Mouse (Mus musculus) macrophage (primary cell): ENCODE measurements around the gene 6030468B19Rik. TPM values are rescaled to one million over a fixed set of nuclear protein-coding genes. Genes with fewer than 3 reads are reported as not detected.
"Not testable (repeated sequence)": the region's sequence is repeated elsewhere in the genome, so short reads cannot be mapped to it uniquely, and the experiment has no call there.

Experiments used
- H3K27ac ChIP-seq: fragments of 350-480 bp; formaldehyde crosslinking; 2 replicates; pipeline ENCODE4 v1.9.0; 2021
- H3K36me3 ChIP-seq: fragments of 350-480 bp; formaldehyde crosslinking; 2 replicates; pipeline ENCODE4 v1.9.0; 2021; ENCODE audit errors: inconsistent target
- H3K4me3 ChIP-seq: fragments of 350-480 bp; formaldehyde crosslinking; 2 replicates; pipeline ENCODE4 v1.9.0; 2021; ENCODE audit errors: inconsistent target
- H3K79me2 ChIP-seq: fragments of 350-480 bp; formaldehyde crosslinking; 2 replicates; pipeline ENCODE4 v1.9.0; 2021; ENCODE audit errors: inconsistent target
- WGBS: methylation state at CpG from one replicate; pipeline ENCODE4 v1.1.7; 2026; ENCODE audit warnings: inconsistent platforms; ENCODE audit not compliant: missing documents; 5-methylcytosine and 5-hydroxymethylcytosine counted together
- polyA plus RNA-seq: library from polyadenylated mRNA; stranded (reverse); fragments of 250-400 nt; gene quantifications from 3 replicates; pipeline ENCODE4 v1.2.4, GENCODE M21; 2018; ENCODE audit warnings: inconsistent platforms

The 6030468B19Rik gene
- polyA plus RNA-seq, 1 experiment from 2014 or later, result not detected

GRCm38 (mm10) chr11:117824060-117824969, 26.9 kb downstream of the 6030468B19Rik start:
- Histone ChIP-seq H3K36me3 (peaks cover 1% of the 10 kb centered on the region; the same call in 1 of the 2 replicates), H3K27ac (peak overlapping the region; percentile 87), H3K4me3 (peak overlapping the region; percentile 67), H3K79me2 (peaks cover 57% of the 10 kb centered on the region)
- 22% methylated on average over 23 of the region's 23 CpGs for WGBS

- under 1% methylated on average over 33 of the region's 34 CpGs for WGBS
- Histone ChIP-seq H3K36me3 (no peaks in the 10 kb centered on the region), H3K79me2 (peaks cover 45% of the 10 kb centered on the region), H3K4me3 (peak within 1 kb of the TSS; percentile 67), H3K27ac (peak within 1 kb of the TSS; percentile 87)
Observed at GRCm38 (mm10) chr11:117825333-117826101, 28.1 kb downstream of the 6030468B19Rik start, which contains the start of the genes Afmid and Tk1. TSS of gene Afmid (plus strand) at chr11:117825924. TSS of gene Tk1 (minus strand) at chr11:117826092.

GRCm38 (mm10) chr11:117826164-117826563, 28.7 kb downstream of the 6030468B19Rik start:
- Histone ChIP-seq H3K4me3 (peak overlapping the region; percentile 67), H3K79me2 (peaks cover 38% of the 10 kb centered on the region)
- 73% methylated on average over 5 of the region's 5 CpGs for WGBS

GRCm38 (mm10) chr11:117826916-117827315, 29.5 kb downstream of the 6030468B19Rik start:
- no peak overlapping the region for H3K4me3 ChIP-seq
- H3K79me2 ChIP-seq, result peaks cover 31% of the 10 kb centered on the region
- 84% methylated on average over 7 of the region's 8 CpGs for WGBS
- H3K36me3 ChIP-seq, result no peaks in the 10 kb centered on the region
- no peak overlapping the region for H3K27ac ChIP-seq

More at GRCm38 (mm10) chr11:117826164-117826563, 28.7 kb downstream of the 6030468B19Rik start:
- Histone ChIP-seq H3K27ac (peak overlapping the region; percentile 87), H3K36me3 (no peaks in the 10 kb centered on the region)

GRCm38 (mm10) chr11:117827386-117827785, 29.9 kb downstream of the 6030468B19Rik start:
- 65% methylated on average over 3 of the region's 3 CpGs for WGBS
- Histone ChIP-seq H3K27ac (peak overlapping the region; percentile 80), H3K79me2 (peaks cover 26% of the 10 kb centered on the region), H3K4me3 (no peak overlapping the region), H3K36me3 (no peaks in the 10 kb centered on the region)

GRCm38 (mm10) chr11:117828149-117828887, 30.9 kb downstream of the 6030468B19Rik start:
- no peak overlapping the region for H3K4me3 ChIP-seq
- H3K27ac ChIP-seq, result peak overlapping the region; percentile 80
- WGBS, result 32% methylated on average over 16 of the region's 18 CpGs
- H3K79me2 ChIP-seq, result peaks cover 17% of the 10 kb centered on the region
- no peaks in the 10 kb centered on the region for H3K36me3 ChIP-seq

- Histone ChIP-seq H3K4me3 (no peak overlapping the region), H3K27ac (peak overlapping the region; percentile 80), H3K79me2 (peaks cover 10% of the 10 kb centered on the region), H3K36me3 (no peaks in the 10 kb centered on the region)
- WGBS, result 39% methylated on average over 9 of the region's 9 CpGs
Observed at GRCm38 (mm10) chr11:117828888-117829604, 31.6 kb downstream of the 6030468B19Rik start.

- Histone ChIP-seq H3K79me2 (peaks cover 6% of the 10 kb centered on the region), H3K4me3 (no peak overlapping the region), H3K27ac (peak overlapping the region; percentile 80), H3K36me3 (no peaks in the 10 kb centered on the region)
- 44% methylated on average over 2 of the region's 2 CpGs for WGBS
Observed at GRCm38 (mm10) chr11:117829671-117830215, 32.3 kb downstream of the 6030468B19Rik start.

- no peak overlapping the region for H3K4me3 ChIP-seq
- peak overlapping the region; percentile 80 for H3K27ac ChIP-seq
- WGBS, result 40% methylated on average over 9 of the region's 9 CpGs
- no peaks in the 10 kb centered on the region; the same call in 1 of the 2 replicates for H3K79me2 ChIP-seq
- H3K36me3 ChIP-seq, result no peaks in the 10 kb centered on the region
Observed at GRCm38 (mm10) chr11:117830401-117830800, 32.9 kb downstream of the 6030468B19Rik start.

- Histone ChIP-seq H3K27ac (peak overlapping the region; percentile 56), H3K79me2 (no peaks in the 10 kb centered on the region), H3K36me3 (no peaks in the 10 kb centered on the region), H3K4me3 (peak overlapping the region; percentile 41)
- 6% methylated on average over 28 of the region's 28 CpGs for WGBS
Observed at GRCm38 (mm10) chr11:117832086-117832969, 34.9 kb downstream of the 6030468B19Rik start.

GRCm38 (mm10) chr11:117833509-117833908, 36.0 kb downstream of the 6030468B19Rik start:
- not testable (repeated sequence) for H3K27ac ChIP-seq, H3K79me2 ChIP-seq, H3K36me3 ChIP-seq, H3K4me3 ChIP-seq
- 91% methylated on average over 4 of the region's 6 CpGs for WGBS

GRCm38 (mm10) chr11:117834086-117834485, 36.6 kb downstream of the 6030468B19Rik start:
- Histone ChIP-seq H3K4me3 (no peak overlapping the region), H3K27ac (no peak overlapping the region), H3K36me3 (no peaks in the 10 kb centered on the region), H3K79me2 (no peaks in the 10 kb centered on the region)
- WGBS, result 95% methylated on average over 8 of the region's 8 CpGs
